Mouse (Mus musculus): Measurements from ENCODE around the gene Lysmd4.
"Not testable (repeated sequence)": the region's sequence is repeated elsewhere in the genome, so short reads cannot be mapped to it uniquely, and the experiment has no call there.

Gene Lysmd4

GRCm38 (mm10) chr7:67232504-67232903 is 10.2 kb downstream of the Lysmd4 start:
- DNase-seq, result no peak

DNA sequence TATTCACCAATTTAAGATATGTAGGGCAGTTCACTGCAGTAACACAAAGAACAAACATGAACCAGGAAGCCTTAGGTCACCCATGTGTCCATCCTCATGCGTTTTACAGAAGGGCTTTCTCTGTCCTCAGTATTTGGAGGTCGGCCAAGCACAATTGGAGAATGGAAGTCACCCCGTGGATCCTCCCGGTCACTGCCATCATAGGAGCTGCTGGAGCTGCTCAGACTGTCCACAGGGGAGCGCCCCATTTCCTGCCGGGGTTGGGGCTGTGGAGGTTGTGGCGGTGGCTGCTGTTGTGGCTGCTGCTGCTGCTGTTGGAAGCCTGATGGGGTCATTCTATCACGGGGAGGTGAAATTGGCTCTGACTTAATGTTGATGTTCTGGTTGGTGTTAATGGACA is 12.5 kb downstream of the Lysmd4 start:
- peak; percentile 62 to 71 for DNase-seq

GRCm38 (mm10) chr7:67236351-67236750 is 14.0 kb downstream of the Lysmd4 start:
- DNase-seq, result no peak

DNA sequence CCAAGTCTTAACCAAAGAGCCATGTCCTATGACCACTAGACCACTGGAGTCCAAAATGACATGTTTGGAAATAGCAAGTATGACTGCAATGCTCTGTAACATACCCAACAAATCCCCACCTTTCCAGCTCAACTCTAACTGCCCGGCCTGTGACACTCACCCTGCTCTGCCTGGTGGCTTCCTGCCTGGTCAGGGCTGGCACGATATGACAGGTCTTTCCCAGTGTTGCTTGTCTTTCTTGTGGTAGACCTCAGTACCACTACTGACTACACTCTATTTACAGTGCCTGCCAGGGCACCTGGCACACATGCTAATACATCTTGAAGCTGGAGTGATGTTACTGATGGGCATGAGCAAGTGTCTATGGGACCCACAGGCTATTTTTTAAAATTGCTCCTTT is 15.4 kb downstream of the Lysmd4 start:
- no peak for DNase-seq

GRCm38 (mm10) chr7:67241969-67242368 is 19.6 kb downstream of the Lysmd4 start:
- no peak for DNase-seq

GRCm38 (mm10) chr7:67243121-67243893 is 21.0 kb downstream of the Lysmd4 start:
- no peak for DNase-seq

DNA sequence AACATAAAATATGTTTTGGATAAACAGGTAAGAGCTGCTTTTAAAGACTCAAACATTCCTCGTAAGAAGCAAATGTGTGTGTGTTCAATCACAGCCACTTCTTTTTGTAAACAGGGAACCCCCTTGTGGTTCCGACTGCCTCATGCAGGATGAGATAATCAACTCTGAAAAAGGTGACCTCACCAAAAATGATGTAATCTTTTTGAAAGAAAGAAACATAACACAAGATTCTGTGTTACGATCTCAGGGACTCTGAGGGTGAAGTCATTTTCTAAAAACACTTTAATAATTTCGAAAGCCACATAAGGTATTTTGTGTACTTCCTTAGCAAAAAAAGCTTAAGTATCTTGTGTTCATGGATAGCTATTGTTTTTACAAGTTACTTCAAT is 21.5 kb downstream of the Lysmd4 start:
- DNase-seq, result no peak

DNA sequence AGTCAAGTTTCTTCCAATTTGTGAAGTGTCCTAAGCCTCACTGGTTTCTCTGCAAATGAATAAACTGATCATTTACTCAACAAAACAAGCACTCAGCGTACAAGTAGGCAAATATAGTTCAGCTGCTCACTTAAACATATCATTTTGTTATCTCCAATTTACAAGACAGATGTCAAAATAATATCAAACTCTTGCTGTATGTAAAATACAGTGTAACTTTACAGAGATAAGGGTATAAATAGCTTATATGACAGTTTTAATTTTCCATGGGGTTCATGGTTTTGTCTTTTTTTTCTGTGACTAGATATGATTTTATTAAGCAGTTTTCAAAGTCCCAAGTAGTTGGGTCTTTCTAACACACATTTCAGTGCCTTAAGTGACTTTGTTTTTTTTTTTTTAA is 22.9 kb downstream of the Lysmd4 start:
- DNase-seq, result no peak

DNA sequence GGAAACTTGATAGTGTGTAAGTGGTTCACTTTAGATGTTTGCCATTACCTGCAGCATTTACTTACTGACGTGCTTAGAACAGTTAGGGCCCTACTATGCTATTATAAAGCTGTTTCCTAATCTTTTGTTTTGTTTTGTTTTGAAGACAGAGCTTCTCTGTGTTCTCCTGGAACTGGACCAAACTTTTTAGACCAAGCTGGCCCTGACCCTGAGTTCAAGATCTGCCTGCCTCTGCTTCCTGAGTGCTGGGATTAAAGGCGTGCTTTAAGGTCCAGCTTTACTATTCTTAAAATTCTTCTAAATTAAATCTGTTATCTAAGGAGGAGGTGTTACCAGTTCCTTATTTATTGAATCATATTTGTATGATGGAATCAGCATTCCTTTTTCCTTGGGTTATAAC is 23.7 kb downstream of the Lysmd4 start:
- DNase-seq, result no peak

GRCm38 (mm10) chr7:67259828-67260563 is 37.7 kb downstream of the Lysmd4 start:
- peak; percentile 79 to 84 for DNase-seq

DNA sequence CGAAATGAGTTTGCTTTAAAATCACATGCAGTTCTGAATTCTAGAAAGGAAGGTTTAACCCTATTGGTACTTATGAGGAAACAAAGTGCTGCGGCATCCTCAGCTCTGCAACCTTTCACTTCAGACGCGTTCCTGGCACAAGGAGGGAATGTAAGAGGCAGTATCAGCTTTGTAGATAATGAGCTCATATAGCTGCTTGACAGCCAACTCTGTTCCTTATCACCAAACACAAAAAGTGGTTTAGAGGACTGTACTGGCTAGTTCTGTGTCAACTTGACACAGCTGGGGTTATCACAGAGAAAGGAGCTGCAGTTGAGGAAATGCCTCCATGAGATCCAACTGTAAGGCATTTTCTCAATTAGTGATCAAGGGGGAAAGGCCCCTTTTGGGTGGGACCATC is 48.1 kb downstream of the Lysmd4 start:
- not testable (repeated sequence) for DNase-seq

DNA sequence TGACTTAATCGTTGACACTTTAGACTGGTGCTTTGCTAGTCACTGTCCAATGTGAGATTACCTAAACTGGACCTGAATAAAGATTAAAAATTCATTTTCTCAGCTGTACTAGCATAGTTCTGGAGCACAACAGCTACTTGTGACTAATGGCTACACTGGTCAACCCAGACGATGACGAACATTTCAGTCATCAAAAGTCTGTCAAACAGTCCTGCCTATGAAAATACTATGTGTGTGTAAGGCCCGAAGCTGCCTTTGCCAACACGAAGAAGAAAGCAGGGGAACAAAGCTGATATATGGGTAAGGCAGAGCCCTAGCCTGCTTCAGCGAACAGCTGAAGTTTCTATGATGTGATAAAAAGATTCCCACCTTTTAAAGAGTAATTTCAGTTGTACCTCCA is 61.2 kb downstream of the Lysmd4 start:
- DNase-seq, result no peak

DNA sequence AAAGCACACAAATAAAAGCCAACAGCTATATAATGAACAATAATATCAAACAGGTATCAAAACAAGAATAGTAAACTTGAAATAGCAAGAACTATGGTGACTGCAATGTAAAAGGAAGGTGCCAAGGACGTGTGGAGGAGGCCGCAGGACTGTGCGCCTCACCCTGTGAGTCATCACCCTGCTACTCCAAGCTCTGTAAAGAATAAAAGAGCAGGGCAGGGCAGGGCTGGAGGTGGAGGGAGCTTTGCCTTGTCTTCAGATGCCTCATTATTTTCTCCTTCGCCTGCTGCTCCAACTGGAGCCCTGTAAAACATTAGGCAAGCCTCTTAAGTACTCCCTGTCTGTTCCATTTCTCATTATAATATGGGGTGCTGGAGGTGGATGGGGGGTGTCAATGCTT is 65.1 kb downstream of the Lysmd4 start:
- DNase-seq, result no peak

DNA sequence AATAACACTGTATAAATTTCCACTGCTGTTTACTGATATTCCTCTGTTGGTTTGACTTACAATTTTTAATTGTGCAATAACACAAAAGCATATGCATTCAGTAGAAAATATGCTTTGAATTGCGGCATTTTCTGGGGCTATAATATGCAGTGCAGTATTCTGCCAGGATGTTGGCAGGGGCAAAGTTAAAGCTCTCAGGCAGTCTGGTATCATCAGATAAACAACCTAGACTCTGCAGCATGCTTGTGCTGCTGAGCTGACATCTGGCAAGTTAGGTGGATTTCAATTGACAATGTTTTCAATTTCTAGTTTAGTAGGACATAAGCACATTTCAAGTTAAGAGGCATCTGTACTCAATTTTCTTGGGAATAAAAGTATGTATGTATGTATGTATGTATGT is 69.0 kb downstream of the Lysmd4 start:
- DNase-seq, result no peak

DNA sequence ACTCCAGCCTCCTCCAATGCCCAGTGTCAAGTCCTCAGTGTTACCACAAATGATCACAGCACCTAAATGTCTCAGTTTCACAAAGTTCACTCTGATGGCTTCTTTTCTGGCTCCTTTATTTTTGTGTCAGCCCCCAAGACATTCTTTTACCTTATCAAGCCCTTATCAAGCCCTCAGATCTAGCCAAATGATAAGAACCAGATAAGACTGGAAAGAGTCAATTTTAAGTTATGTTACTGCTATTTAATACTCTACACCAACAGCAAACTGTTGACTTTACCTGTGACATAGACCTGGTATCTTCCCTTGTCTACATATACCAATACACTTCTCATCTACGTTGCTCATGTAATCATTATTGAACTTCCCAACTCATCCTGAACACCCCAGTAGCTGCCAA is 74.1 kb downstream of the Lysmd4 start:
- DNase-seq, result no peak

DNA sequence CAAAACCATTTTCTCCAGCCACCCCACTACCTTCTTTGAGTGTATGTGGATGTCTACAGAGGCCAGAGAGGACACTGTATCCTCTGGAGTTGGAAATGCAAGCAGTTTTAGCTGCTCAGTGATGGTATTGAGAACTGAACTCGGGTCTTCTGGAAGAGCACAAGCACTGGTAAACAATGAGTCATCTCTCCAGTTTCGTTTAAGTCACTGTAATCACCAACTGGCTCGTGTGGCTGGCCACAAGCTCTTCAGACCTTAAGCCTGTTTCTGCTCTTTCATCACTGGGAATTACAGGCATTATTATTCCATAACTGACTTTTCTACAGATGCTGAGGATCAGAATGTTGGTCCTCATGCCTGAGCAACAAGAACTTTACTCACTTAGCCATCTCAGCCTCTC is 82.6 kb downstream of the Lysmd4 start:
- DNase-seq, result no peak

DNA sequence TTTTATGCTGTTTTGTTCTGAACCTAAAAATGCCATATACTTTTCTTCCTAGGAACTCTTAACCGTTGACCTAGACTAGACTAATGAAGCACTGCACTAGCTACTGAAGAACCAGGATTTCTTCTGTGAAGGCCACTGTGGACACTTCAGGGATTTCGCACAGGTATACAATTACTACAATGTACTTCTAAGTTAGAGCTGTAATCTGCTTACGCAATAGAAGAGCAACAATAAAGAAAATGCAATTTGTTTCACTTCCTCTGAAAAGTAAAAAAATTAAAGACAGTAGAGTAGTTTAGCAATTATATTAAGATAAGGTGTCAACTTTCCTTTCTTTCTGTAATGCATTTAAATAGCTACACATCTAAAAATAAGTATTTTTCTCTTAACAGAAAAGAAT is 84.7 kb downstream of the Lysmd4 start:
- DNase-seq, result no peak

DNA sequence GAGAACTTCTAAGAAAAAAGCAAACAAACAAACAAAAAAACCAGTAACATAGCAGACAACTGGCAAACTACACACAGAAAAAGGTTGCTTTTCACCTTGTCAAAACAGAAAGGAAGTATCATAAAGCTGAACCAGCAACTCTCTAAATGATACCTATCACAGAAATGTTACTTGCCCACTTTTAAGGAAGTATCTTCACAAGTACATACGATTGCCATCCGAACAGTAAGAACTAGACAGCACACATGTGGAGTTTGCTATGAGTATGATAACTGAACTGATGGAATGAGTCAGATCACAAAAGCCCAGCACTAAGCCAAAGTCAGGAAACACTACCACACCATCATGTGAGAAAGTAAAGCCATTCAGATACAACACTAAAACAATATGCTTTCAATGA is 85.8 kb downstream of the Lysmd4 start:
- no peak for DNase-seq

DNA sequence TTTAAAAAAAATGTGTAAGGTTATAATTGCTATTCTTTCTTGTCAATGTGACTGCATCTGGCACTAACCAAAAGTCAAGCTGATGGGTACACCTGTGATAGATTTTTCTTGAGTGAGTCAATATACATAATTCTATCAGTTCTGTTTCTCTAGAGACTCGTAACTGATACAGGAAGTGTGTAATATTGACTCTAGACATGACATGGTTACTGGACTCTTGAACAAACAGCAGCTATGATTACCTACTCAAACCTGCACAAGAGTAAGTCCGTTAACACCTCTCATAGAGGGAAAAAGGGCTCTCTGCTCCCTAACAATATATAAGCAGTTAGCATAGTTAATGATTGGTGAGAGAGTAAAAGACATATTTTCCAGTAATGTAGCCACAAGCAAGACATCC is 87.8 kb downstream of the Lysmd4 start:
- no peak for DNase-seq

DNA sequence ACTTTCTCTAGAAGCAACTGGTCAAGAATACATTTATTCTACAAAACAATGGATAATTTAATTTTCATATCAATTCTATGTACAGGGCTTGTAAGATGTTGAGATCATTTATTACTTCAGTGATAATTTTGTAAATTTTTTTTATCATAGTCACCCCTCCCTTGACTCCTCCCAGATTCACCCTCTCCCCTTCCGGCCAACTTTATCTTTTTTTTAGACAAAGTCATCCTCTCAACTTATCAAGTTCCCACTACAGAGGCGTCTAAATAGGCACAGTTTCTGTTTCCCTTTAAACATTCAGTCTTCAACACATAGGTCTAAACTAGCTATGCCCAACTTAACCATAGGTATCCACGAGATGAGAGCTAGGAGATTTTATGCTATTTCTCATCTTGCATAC is 90.9 kb downstream of the Lysmd4 start:
- DNase-seq, result no peak

GRCm38 (mm10) chr7:67318697-67319096 is 96.4 kb downstream of the Lysmd4 start:
- no peak for DNase-seq

DNA sequence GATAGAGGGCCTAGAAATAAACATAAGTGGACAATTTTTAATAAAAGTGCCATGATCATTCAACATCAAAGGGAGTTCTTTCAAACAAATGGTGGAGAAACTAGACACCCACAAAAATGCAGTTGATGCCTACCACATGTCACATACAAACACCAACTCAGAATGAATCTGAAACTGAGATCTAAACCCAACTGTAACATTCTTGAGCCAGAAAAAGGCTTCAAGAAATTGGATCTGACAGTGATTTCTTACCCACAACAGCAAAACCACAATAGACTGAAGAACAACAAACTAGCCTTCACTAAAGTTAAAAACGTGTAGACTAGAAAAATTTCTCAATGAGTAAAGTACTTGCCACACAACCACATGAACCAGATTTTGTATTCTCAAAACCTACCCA is 98.0 kb downstream of the Lysmd4 start:
- DNase-seq, result no peak

- no peak for DNase-seq
These were observed 119.8 kb downstream of the Lysmd4 start for GRCm38 (mm10) chr7:67342067-67342625.

GRCm38 (mm10) chr7:67344443-67344842 is 122.1 kb downstream of the Lysmd4 start:
- DNase-seq, result no peak

All from kidney, postnatal 25 days (tissue).